Mouse (Mus musculus): ENCODE data around the gene Lamb1. TPM values are rescaled to one million over a fixed set of nuclear protein-coding genes. Genes with fewer than 3 reads are reported as not detected.

Lamb1 gene
- polyA plus RNA-seq, 1 experiment from 2014 or later: 290 TPM

GRCm38 (mm10) chr12:31298122-31298521 is 33.1 kb downstream of the Lamb1 start:
- TF ChIP-seq CTCF (IDR thresholded peaks at IDR 0.05): no peak
- H3K27me3 ChIP-seq: no peaks in the 10 kb centered on the region
- in situ Hi-C loops (cut with MboI; ENCODE audit: low pct_unique_long_range_greater_than_20kb): no loop called here
- DNase-seq (ENCODE audit: low read depth, low spot score) (no peak), ATAC-seq (no peak)
- ChIA-PET POLR2A (interaction anchor here (0.9 kb wide), 1 partner anchor 29 kb away, joined by 3 read pairs; no protein-coding TSS in a partner anchor), CTCF (no interaction called here)

- in situ Hi-C loops (cut with MboI; ENCODE audit: low pct_unique_long_range_greater_than_20kb): no loop called here
- ATAC-seq (no peak), DNase-seq (ENCODE audit: low read depth, low spot score) (no peak)
- TF ChIP-seq CTCF (IDR thresholded peaks at IDR 0.05): no peak
- CTCF ChIA-PET: interaction anchor here (0.7 kb wide), 1 partner anchor 28 kb away, joined by 3 read pairs; no protein-coding TSS in a partner anchor
- H3K27me3 ChIP-seq: no peaks in the 10 kb centered on the region
- POLR2A ChIA-PET: no interaction called here
Measured at GRCm38 (mm10) chr12:31298530-31298929, 33.5 kb downstream of the Lamb1 start.

- ChIA-PET CTCF (interaction anchor here (0.7 kb wide), 1 partner anchor 29 kb away, joined by 3 read pairs; no protein-coding TSS in a partner anchor), POLR2A (no interaction called here)
- ATAC-seq (no peak), DNase-seq (ENCODE audit: low read depth, low spot score) (no peak)
- no peak for TF ChIP-seq CTCF (IDR thresholded peaks at IDR 0.05)
- H3K27me3 ChIP-seq: no peaks in the 10 kb centered on the region
- in situ Hi-C loops (cut with MboI; ENCODE audit: low pct_unique_long_range_greater_than_20kb): no loop called here
Measured at GRCm38 (mm10) chr12:31299126-31299525, 34.1 kb downstream of the Lamb1 start.

GRCm38 (mm10) chr12:31299676-31300197 is 34.7 kb downstream of the Lamb1 start:
- CTCF ChIA-PET: interaction anchor here (1.1 kb wide), 1 partner anchor 174 kb away, joined by 3 read pairs; no protein-coding TSS in a partner anchor
- in situ Hi-C loops (cut with MboI; ENCODE audit: low pct_unique_long_range_greater_than_20kb): loop anchor here (5.0 kb wide), 1 partner anchor 32 kb away; the partner anchor contains the start of gene Lamb1
- DNase-seq (ENCODE audit: low read depth, low spot score) (no peak), ATAC-seq (no peak)
- no peak for TF ChIP-seq CTCF (IDR thresholded peaks at IDR 0.05)
- no peaks in the 10 kb centered on the region for H3K27me3 ChIP-seq
- POLR2A ChIA-PET: interaction anchor here (1.0 kb wide), 1 partner anchor 36 kb away, joined by 4 read pairs; no protein-coding TSS in a partner anchor

DNA sequence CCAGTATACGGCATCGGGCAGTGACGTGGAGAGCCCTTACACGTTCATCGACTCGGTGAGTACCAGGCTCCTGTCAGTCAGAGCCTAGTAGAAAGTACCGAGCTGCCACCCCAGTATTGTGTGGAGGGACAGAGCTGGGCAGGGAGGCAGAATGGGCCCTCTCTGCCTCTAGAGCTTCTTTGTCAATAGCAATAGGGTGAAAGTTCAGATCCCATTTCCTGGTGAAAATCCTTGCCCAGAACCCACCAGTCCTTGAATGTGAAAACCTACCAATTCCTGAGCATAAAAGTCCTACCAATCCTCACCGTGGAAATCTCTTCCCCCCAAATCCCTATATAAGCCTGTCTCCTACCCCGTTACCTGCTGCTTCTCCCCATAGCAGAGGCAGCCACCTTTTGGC is 35.2 kb downstream of the Lamb1 start:
- CTCF ChIA-PET: interaction anchor here (1.1 kb wide), 1 partner anchor 174 kb away, joined by 3 read pairs; no protein-coding TSS in a partner anchor
- no peaks in the 10 kb centered on the region for H3K27me3 ChIP-seq
- ATAC-seq: no peak
- DNase-seq (ENCODE audit: low read depth, low spot score): no peak
- no peak for TF ChIP-seq CTCF (IDR thresholded peaks at IDR 0.05)
- in situ Hi-C loops (cut with MboI; ENCODE audit: low pct_unique_long_range_greater_than_20kb): loop anchor here (5.0 kb wide), 1 partner anchor 33 kb away; the partner anchor contains the start of gene Lamb1
- POLR2A ChIA-PET: interaction anchor here (1.0 kb wide), 1 partner anchor 36 kb away, joined by 4 read pairs; no protein-coding TSS in a partner anchor

DNA sequence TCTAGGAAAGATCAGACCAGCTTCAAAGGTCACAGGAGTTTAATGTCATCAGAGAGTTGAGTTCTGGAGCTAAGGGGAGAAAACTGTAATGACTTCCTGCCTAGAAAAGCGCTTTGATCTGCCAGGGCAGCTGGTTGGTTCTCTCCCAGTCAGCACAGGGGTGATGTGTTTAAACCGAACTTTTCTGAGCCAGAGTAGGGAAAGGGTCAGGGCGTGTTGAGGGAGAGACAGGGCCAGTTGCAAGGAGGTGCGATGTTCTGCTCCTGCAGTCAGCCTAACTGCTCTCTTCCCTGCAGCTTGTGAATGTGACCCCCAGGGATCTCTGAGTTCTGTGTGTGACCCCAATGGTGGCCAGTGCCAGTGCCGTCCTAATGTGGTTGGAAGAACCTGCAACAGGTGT is 37.2 kb downstream of the Lamb1 start:
- no peak for DNase-seq (ENCODE audit: low read depth, low spot score)
- no peak for TF ChIP-seq CTCF (IDR thresholded peaks at IDR 0.05)
- in situ Hi-C loops (cut with MboI; ENCODE audit: low pct_unique_long_range_greater_than_20kb): loop anchor here (5.0 kb wide), 1 partner anchor 35 kb away; the partner anchor contains the start of gene Lamb1
- ATAC-seq: no peak
- POLR2A ChIA-PET: interaction anchor here (2.7 kb wide), 1 partner anchor 37 kb away, joined by 11 read pairs; the partner anchor contains the start of gene Lamb1
- CTCF ChIA-PET: no interaction called here
- no peaks in the 10 kb centered on the region for H3K27me3 ChIP-seq

GRCm38 (mm10) chr12:31302766-31303511 is 37.9 kb downstream of the Lamb1 start:
- DNase-seq (ENCODE audit: low read depth, low spot score) (peak; percentile 64), ATAC-seq (peak; percentile 71)
- TF ChIP-seq CTCF (IDR thresholded peaks at IDR 0.05): no peak
- POLR2A ChIA-PET: interaction anchor here (2.7 kb wide), 1 partner anchor 38 kb away, joined by 11 read pairs; the partner anchor contains the start of gene Lamb1
- in situ Hi-C loops (cut with MboI; ENCODE audit: low pct_unique_long_range_greater_than_20kb): loop anchor here (5.0 kb wide), 1 partner anchor 36 kb away; the partner anchor contains the start of gene Lamb1
- H3K27me3 ChIP-seq: no peaks in the 10 kb centered on the region
- CTCF ChIA-PET: interaction anchor here (0.8 to 1.7 kb wide), 3 partner anchors 10 to 134 kb away, joined by 3 to 4 read pairs (median 3); no protein-coding TSS in a partner anchor

DNA sequence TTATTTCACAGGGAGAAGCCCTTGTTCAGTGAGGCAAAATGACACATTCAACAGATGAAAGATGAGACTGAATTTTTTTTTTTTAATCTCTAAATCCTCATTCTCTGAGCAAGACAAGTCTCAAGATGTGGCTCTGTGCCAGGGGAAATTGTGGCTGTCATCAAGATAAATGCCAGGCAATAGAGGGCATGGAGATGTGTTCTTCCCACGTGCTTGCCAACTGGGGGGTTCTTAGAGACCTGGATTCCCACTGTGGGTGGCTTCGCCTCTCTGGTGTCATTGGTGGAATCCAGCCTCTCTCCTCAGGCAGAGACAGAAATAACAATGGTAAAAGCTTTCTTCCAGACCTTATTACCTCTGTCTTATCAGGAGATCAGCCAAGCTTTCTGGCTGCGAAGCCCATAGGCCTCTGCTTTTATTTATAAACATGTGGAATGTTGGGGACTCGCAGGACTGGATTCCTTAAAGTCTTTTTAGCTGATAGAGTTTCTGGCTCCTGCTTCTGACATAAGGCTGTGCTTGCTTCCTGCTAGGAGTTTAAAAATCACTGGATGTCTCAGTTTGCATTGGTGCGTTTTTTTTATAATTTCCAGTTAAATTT is 41.1 kb downstream of the Lamb1 start:
- CTCF ChIA-PET: interaction anchor here (1.3 kb wide), 1 partner anchor 12 kb away, joined by 3 read pairs; no protein-coding TSS in a partner anchor
- DNase-seq (ENCODE audit: low read depth, low spot score) (no peak), ATAC-seq (peak; percentile 8)
- TF ChIP-seq CTCF (IDR thresholded peaks at IDR 0.05): no peak
- in situ Hi-C loops (cut with MboI; ENCODE audit: low pct_unique_long_range_greater_than_20kb): no loop called here
- no peaks in the 10 kb centered on the region for H3K27me3 ChIP-seq
- POLR2A ChIA-PET: interaction anchor here (0.6 to 1.3 kb wide), 2 partner anchors 12 to 13 kb away, joined by 3 read pairs; no protein-coding TSS in a partner anchor

DNA sequence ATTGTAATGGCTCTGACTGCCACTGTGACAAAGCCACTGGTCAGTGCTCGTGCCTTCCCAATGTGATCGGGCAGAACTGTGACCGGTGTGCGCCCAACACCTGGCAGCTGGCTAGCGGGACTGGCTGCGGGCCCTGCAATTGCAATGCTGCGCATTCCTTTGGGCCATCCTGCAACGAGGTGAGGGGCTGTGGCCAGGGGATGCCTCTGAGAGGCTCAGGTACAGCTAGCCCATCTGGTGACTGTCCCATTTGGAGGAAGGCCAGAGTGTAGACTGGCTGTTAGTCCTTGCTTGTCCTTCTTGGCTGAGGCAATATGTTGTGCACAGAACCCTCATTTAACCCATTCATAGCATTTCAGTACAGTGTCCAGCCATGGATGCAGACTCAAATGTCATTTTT is 42.0 kb downstream of the Lamb1 start:
- POLR2A ChIA-PET: no interaction called here
- no peaks in the 10 kb centered on the region for H3K27me3 ChIP-seq
- DNase-seq (ENCODE audit: low read depth, low spot score): no peak
- ATAC-seq: no peak
- CTCF ChIA-PET: interaction anchor here (1.3 kb wide), 1 partner anchor 13 kb away, joined by 3 read pairs; no protein-coding TSS in a partner anchor
- in situ Hi-C loops (cut with MboI; ENCODE audit: low pct_unique_long_range_greater_than_20kb): no loop called here
- TF ChIP-seq CTCF (IDR thresholded peaks at IDR 0.05): no peak

GRCm38 (mm10) chr12:31307756-31308155 is 42.7 kb downstream of the Lamb1 start:
- in situ Hi-C loops (cut with MboI; ENCODE audit: low pct_unique_long_range_greater_than_20kb): no loop called here
- DNase-seq (ENCODE audit: low read depth, low spot score) (no peak), ATAC-seq (no peak)
- POLR2A ChIA-PET: no interaction called here
- no peak for TF ChIP-seq CTCF (IDR thresholded peaks at IDR 0.05)
- H3K27me3 ChIP-seq: no peaks in the 10 kb centered on the region
- CTCF ChIA-PET: no interaction called here
